Mouse (Mus musculus): Measurements from ENCODE around the gene Pdia3. TPM values are rescaled to one million over a fixed set of nuclear protein-coding genes. Genes with fewer than 3 reads are reported as not detected.
"Not testable (repeated sequence)": the region's sequence is repeated elsewhere in the genome, so short reads cannot be mapped to it uniquely, and the experiment has no call there.

Gene Pdia3
- 841 and 923 TPM in 2 replicates for polyA plus RNA-seq (2015; fragmentation: Nextera tagmentation; extraction: Ambion mirVana)

DNA sequence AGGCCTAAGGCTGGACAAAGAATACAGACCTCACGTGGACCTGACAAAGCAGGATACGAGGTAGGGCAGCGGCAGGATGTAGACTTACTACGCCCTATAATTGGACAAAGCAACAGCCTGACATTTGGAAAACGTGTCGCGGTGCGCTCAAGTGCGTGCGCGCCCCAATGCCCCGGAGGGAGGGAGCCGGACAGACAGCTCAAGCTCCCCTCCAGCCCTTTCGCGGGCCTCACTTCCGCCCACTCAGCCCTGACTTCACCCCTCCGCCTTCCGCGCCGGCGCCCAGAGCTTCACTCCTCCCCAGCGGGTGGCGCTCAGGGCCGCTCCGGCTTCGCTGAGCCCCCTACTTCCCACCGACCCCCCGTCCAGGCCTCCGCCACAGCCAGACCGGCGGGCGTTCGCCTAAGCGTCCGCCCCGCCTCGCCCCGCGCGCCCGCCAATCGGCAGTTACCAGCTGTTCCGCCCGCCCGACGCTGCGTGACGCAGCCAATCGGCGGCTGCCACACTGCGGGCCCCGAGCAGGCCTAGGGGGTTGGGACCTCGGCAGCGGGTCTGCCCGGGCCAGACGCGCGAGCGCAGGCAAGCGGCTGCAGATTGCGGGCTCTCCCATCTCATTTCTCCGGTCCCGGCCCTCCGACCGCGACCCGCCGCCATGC is at the start of gene Pdia3, which contains the start of gene Catsper2:
Gene Pdia3 (plus strand): TSS at position 389 of the 656 bp plus-strand sequence.
Gene Catsper2 (minus strand): TSS at position 406 of the 656 bp plus-strand sequence.
- under 1% methylated on average over 64 of the region's 68 CpGs for WGBS

DNA sequence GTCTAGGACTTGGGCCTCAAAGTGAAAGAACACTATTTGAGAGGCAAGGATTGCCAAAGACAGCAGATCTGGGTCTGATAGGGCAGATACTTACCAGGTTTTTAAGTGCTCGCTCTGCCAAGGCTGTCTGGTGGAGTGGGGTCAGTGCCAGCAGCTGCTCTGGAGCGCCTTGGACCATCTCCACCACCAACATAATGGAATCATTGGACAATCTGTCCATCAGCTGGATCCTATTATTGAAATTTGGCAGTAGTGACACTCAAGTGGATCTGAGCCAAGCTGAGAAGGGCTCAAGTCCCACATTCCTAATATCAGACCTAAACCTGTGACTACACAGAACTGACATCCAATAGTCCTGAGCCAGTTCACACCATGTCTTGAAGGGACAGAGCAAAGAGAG is 44.7 kb upstream of the Pdia3 start:
- Histone ChIP-seq H3K27ac (no peak overlapping the region), H3K9me3 (no peaks in the 10 kb centered on the region), H3K9ac (no peak overlapping the region), H3K27me3 (no peaks in the 10 kb centered on the region), H3K36me3 (no peaks in the 10 kb centered on the region), H3K4me3 (no peak overlapping the region), H3K4me1 (0 out of 2 replicates have a peak, but pooled peaks cover 7% of the 10 kb centered on the region), H3K4me2 (no peak overlapping the region)
- no peak for ATAC-seq (ENCODE audit: insufficient number of reproducible peaks, low FRiP score, low TSS enrichment, low read depth)
- 55% methylated on average over 2 of the region's 2 CpGs for WGBS

More for the DNA sequence above, at the start of gene Pdia3, which contains the start of gene Catsper2:
- peaks cover 27% of the 10 kb centered on the region for H3K4me1 ChIP-seq
- H3K4me3 ChIP-seq, result peak within 1 kb of the TSS; percentile 99
- H3K27me3 ChIP-seq, result no peaks in the 10 kb centered on the region
- H3K4me2 ChIP-seq, result peak within 1 kb of the TSS; percentile 56
- H3K36me3 ChIP-seq, result peaks cover 22% of the 10 kb centered on the region
- ATAC-seq (ENCODE audit: insufficient number of reproducible peaks, low FRiP score, low TSS enrichment, low read depth), result peak; percentile 98
- H3K27ac ChIP-seq, result peak within 1 kb of the TSS; percentile 98
- peak within 1 kb of the TSS; percentile 99 for H3K9ac ChIP-seq
- no peaks in the 10 kb centered on the region for H3K9me3 ChIP-seq

DNA sequence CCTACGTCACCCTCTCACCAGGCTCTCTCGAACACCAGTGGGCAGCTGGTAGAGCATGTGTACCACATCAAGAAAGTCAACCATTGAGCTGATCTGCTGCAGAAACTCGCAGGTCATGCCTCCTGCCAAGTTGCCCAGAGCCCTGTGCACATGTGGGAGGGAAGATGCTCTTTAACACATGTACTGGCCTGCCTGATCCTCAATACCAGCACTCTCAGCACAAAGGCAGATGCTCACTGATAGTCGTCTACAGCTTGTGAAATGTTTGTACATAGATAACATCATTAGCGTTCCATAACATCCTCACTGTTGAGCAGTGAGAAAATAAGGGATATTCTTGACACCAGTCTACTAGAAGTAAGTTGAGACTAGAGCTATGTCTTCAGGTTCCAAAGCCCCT is 42.7 kb upstream of the Pdia3 start:
- 73% methylated on average over 5 of the region's 5 CpGs for WGBS
- Histone ChIP-seq H3K27ac (no peak overlapping the region), H3K9me3 (no peaks in the 10 kb centered on the region), H3K4me3 (no peak overlapping the region), H3K9ac (no peak overlapping the region), H3K27me3 (0 out of 2 replicates have a peak, but pooled peaks cover 5% of the 10 kb centered on the region), H3K4me1 (0 out of 2 replicates have a peak, but pooled peaks cover 7% of the 10 kb centered on the region), H3K4me2 (no peak overlapping the region), H3K36me3 (no peaks in the 10 kb centered on the region)
- ATAC-seq (ENCODE audit: insufficient number of reproducible peaks, low FRiP score, low TSS enrichment, low read depth), result no peak

DNA sequence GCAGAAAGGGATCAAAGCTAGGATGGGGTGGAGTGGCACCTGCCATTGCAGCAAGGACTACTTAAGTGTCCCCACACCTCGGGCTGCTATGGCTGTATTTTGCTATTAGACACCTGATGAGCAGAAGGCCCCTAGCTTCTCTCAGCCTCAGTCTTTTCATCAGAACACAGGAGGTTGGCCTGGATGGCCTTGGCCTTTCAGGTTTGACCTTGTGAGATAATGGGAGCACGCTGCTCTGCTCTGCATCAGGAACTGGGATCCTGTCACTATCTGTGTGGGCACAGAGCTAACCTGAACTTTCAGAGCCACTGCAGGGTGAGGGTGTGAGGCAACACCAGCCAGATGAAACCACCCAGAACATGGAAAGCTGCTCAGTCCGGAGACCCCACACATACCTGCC is 41.3 kb upstream of the Pdia3 start:
- no peaks in the 10 kb centered on the region for H3K9me3 ChIP-seq
- H3K27ac ChIP-seq, result no peak overlapping the region
- H3K36me3 ChIP-seq, result no peaks in the 10 kb centered on the region
- no peak overlapping the region for H3K4me3 ChIP-seq
- H3K9ac ChIP-seq, result no peak overlapping the region
- 76% methylated on average over 3 of the region's 3 CpGs for WGBS
- H3K27me3 ChIP-seq, result 0 out of 2 replicates have a peak, but pooled peaks cover 5% of the 10 kb centered on the region
- no peak for ATAC-seq (ENCODE audit: insufficient number of reproducible peaks, low FRiP score, low TSS enrichment, low read depth)
- H3K4me1 ChIP-seq, result 0 out of 2 replicates have a peak, but pooled peaks cover 7% of the 10 kb centered on the region
- no peak overlapping the region for H3K4me2 ChIP-seq

DNA sequence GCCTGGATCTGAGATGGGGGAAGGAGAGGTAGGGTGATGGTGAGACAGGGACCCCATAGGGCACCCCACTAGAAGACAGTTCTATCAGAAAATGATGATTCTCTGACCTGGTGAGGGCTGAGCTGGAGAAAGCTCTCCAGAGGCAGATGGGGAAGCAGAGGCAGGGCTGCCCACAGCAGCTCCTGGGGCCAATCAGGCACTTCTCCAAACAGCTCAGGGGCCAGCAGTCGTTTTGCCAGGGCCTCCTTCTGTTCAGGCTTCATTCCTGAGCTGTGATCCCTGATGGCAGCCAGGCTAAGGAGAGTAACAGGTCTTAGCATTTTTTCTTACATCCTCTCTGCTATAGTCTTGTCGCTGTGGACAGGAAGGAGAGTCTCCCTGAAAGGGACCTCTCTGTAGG is 38.8 kb upstream of the Pdia3 start:
- no peaks in the 10 kb centered on the region for H3K36me3 ChIP-seq
- H3K27me3 ChIP-seq, result 0 out of 2 replicates have a peak, but pooled peaks cover 5% of the 10 kb centered on the region
- ATAC-seq (ENCODE audit: insufficient number of reproducible peaks, low FRiP score, low TSS enrichment, low read depth), result no peak
- no peak overlapping the region for H3K4me3 ChIP-seq
- H3K4me2 ChIP-seq, result no peak overlapping the region
- H3K27ac ChIP-seq, result no peak overlapping the region
- WGBS, result 44% methylated on average over 2 of the region's 2 CpGs
- no peaks in the 10 kb centered on the region for H3K9me3 ChIP-seq
- H3K4me1 ChIP-seq, result no peaks in the 10 kb centered on the region
- H3K9ac ChIP-seq, result no peak overlapping the region

DNA sequence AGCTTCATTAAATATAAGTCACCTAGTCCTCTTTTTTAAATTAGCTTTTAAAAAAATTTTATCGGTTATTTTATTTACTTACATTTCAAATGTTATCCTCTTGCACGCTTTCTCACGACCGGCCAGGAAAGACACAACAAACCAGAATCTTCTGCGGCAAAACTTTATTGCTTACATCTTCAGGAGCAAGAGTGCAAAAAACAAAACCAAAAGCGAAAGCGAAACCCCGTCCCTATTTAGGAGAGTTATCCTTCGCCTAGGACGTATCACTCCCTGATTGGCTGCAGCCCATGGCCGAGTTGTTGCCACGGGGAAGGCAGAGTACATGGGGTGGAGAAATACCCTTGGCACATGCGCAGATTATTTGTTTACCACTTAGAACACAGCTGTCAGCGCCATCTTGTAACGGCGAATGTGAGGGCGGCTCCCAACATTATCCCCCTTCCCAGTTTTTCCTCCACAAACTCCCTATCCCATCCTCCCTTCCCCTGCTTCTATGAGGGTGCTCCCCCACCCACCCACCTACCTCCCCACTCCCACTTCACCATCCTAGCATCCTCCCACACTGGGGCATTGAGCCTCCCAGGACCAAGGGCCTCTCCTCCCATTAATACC is 26.5 kb upstream of the Pdia3 start, which contains the start of gene Strc:
Gene Strc (minus strand): TSS at position 208 of the 615 bp plus-strand sequence.
- H3K9me3 ChIP-seq; H3K4me1 ChIP-seq; H3K27ac ChIP-seq; H3K27me3 ChIP-seq; H3K9ac ChIP-seq; H3K36me3 ChIP-seq; H3K4me3 ChIP-seq; H3K4me2 ChIP-seq; ATAC-seq (ENCODE audit: insufficient number of reproducible peaks, low FRiP score, low TSS enrichment, low read depth): not testable (repeated sequence)
- WGBS, result 90% methylated on average over 17 of the region's 17 CpGs

DNA sequence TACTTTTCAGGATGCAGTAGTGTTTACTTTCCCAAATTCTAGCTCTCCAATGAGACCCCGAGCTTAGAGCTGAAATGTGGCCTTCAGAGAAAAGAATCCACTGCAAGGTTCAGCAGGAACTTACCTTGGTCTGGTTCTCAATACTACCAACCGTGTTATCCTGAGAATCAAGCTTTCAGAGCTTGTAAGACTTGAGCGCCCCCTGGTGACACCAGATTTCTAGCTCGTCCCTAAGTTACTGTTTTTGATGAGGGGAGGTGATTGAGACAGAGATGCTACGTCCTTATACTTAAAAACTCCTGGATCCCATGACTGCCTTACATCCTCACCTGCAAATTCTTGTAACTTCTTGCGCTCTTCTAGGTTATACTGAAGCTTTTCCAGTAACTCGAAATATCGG is 17.0 kb upstream of the Pdia3 start:
- no peaks in the 10 kb centered on the region for H3K9me3 ChIP-seq
- no peaks in the 10 kb centered on the region for H3K36me3 ChIP-seq
- H3K27me3 ChIP-seq, result no peaks in the 10 kb centered on the region
- H3K9ac ChIP-seq, result no peak overlapping the region
- ATAC-seq (ENCODE audit: insufficient number of reproducible peaks, low FRiP score, low TSS enrichment, low read depth), result no peak
- H3K4me1 ChIP-seq, result no peaks in the 10 kb centered on the region
- H3K4me3 ChIP-seq, result no peak overlapping the region
- WGBS, result 16% methylated on average over 8 of the region's 8 CpGs
- H3K27ac ChIP-seq, result no peak overlapping the region
- H3K4me2 ChIP-seq, result no peak overlapping the region

DNA sequence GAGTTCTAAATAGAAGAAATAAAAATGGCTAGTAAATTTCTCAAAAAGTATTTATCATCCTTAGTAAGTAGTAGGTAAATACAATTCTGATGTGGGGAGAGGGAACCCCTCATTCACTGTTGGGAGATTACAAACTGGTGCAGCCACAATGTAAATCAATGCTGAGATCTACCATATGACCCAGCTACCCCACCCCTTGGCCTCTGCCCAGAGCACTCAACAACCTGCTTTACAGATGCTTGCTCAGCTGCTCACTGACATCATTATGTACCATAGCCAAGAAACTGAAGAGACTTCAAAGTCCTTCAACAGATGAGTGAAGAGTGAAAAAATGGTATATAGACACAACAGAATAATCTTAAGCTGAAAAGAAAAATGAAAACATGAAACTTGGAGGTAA is 10.3 kb upstream of the Pdia3 start:
- ATAC-seq (ENCODE audit: insufficient number of reproducible peaks, low FRiP score, low TSS enrichment, low read depth), result no peak
- no peak overlapping the region for H3K27ac ChIP-seq
- no peaks in the 10 kb centered on the region for H3K4me1 ChIP-seq
- no peaks in the 10 kb centered on the region for H3K27me3 ChIP-seq
- no peak overlapping the region for H3K4me2 ChIP-seq
- no peak overlapping the region for H3K4me3 ChIP-seq
- H3K9ac ChIP-seq, result no peak overlapping the region
- H3K36me3 ChIP-seq, result no peaks in the 10 kb centered on the region
- H3K9me3 ChIP-seq, result 0 out of 2 replicates have a peak, but pooled peaks cover under 1% of the 10 kb centered on the region

DNA sequence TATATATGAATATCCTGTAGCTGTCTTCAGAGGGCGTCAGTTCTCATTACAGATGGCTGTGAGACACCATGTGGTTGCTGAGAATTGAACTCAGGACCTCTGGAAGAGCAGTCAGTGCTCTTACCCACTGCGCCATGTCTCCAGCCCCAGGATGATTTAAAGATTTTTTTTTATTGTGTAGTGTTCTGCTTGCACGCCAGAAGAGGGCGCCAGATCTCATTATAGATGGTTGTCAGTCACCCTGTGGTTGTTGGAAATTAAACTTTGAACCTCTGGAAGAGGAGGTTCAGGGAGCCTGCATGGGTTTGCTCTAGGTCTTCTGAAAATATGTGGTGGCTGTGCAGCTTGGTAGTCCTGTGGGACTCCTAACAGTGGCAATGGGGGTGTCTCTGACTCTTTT is 5.4 kb upstream of the Pdia3 start:
- H3K4me3 ChIP-seq, result no peak overlapping the region
- H3K27ac ChIP-seq, result no peak overlapping the region
- no peaks in the 10 kb centered on the region for H3K27me3 ChIP-seq
- H3K9ac ChIP-seq, result no peak overlapping the region
- H3K4me1 ChIP-seq, result peaks cover 4% of the 10 kb centered on the region; the same call in 1 of the 2 replicates
- WGBS, result 32% methylated on average over 4 of the region's 4 CpGs
- no peak for ATAC-seq (ENCODE audit: insufficient number of reproducible peaks, low FRiP score, low TSS enrichment, low read depth)
- H3K9me3 ChIP-seq, result 0 out of 2 replicates have a peak, but pooled peaks cover 2% of the 10 kb centered on the region
- H3K4me2 ChIP-seq, result no peak overlapping the region
- H3K36me3 ChIP-seq, result no peaks in the 10 kb centered on the region

DNA sequence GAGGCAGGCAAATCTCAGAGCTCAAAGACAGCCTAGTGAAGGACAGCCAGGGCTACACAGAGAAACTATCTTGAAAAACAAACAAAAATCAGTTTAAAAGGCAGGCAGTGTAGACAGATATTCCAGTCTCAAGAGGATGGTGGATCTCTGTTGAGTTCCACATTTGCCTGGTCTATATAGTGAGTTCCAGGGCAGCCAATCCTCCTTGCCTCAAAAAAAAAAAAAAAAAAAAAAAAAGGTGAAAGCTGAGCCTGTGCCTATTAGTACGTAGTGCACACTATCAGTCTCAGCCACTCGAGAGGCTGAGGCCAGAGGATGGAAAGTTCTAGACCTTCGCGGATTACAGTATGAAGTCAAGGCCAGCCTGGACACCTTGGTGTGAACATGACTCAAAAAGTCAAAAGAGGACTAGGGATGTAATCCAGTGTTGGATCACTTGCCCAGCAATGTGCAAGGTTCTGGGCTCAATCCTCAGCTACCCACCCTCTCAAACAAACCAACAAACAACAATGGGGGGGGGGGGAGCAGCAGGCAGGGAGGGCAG is 660 bp upstream of the Pdia3 start:
- Histone ChIP-seq H3K4me2 (peak overlapping the region; percentile 56), H3K4me1 (peaks cover 27% of the 10 kb centered on the region), H3K9ac (peak overlapping the region; percentile 48), H3K9me3 (0 out of 2 replicates have a peak, but pooled peaks cover 2% of the 10 kb centered on the region), H3K36me3 (peaks cover 17% of the 10 kb centered on the region), H3K4me3 (peak overlapping the region; percentile 99), H3K27me3 (no peaks in the 10 kb centered on the region), H3K27ac (peak overlapping the region; percentile 98)
- no peak for ATAC-seq (ENCODE audit: insufficient number of reproducible peaks, low FRiP score, low TSS enrichment, low read depth)
- 15% methylated on average over 4 of the region's 4 CpGs for WGBS

DNA sequence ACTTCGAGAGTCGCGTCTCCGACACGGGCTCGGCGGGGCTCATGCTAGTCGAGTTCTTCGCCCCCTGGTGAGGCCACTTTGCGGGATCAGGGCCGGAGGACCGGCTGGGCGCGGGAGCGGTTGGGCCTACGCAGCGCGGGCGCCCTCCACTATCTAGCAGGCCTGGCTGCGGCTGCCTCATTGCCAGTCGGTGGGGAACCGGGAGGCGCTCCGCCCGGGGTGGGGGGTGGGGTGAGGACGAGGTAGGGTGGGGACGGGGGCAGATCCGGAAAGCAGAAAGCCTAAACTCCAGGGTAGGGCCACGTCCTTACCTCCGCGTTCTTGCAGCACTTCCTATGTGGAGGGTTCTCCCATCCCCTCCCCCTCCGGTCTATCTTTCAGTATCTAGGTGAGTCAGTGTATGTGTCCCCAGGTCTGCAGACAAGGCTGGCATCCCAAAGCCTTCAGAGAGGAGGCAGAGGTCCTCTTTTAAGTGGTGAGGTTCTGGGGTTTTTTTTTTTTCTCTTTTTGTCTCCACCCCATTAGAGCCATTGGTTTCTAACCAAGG is 637 bp downstream of the Pdia3 start:
- peaks cover 29% of the 10 kb centered on the region for H3K36me3 ChIP-seq
- H3K4me3 ChIP-seq, result peak overlapping the region; percentile 99
- peak overlapping the region; percentile 99 for H3K9ac ChIP-seq
- WGBS, result under 1% methylated on average over 32 of the region's 32 CpGs
- no peaks in the 10 kb centered on the region for H3K27me3 ChIP-seq
- H3K4me1 ChIP-seq, result peaks cover 27% of the 10 kb centered on the region
- H3K27ac ChIP-seq, result peak overlapping the region; percentile 98
- peak; percentile 57 for ATAC-seq (ENCODE audit: insufficient number of reproducible peaks, low FRiP score, low TSS enrichment, low read depth)
- peak overlapping the region; percentile 56 for H3K4me2 ChIP-seq
- H3K9me3 ChIP-seq, result no peaks in the 10 kb centered on the region

Measured in limb, embryonic 15.5 days (tissue).